Mouse (Mus musculus): ENCODE results near the gene Naxd. TPM values are rescaled to one million over a fixed set of nuclear protein-coding genes. Genes with fewer than 3 reads are reported as not detected.

Naxd gene
- total and polyA plus RNA-seq, 2 experiments from 2014 or later, result 66.3 to 71.6 TPM

GRCm38 (mm10) chr8:11477178-11477553 lies 20.1 kb upstream of the Naxd start:
- Histone ChIP-seq H3K4me2 (ENCODE audit: low read depth, low read length) (peak overlapping the region; percentile 94), H3K36me3 (replicated peaks; ENCODE audit: control insufficient read depth, insufficient read depth, low read length) (no peaks in the 10 kb centered on the region), H3K4me3 (ENCODE audit: low read depth, low read length) (peak overlapping the region; percentile 73), H3K27ac (ENCODE audit: low read depth) (peak overlapping the region; percentile 97), H3K9ac (replicated peaks; ENCODE audit: low read depth, low read length) (peak overlapping the region; percentile 70), H3K4me1 (ENCODE audit: control insufficient read depth, insufficient read depth) (peaks cover 38% of the 10 kb centered on the region), H3K27me3 (ENCODE audit: control insufficient read depth, insufficient read depth, low read length) (no peaks in the 10 kb centered on the region), H3K9me3 (replicated peaks; ENCODE audit: control insufficient read depth, low read length) (no peaks in the 10 kb centered on the region)
- DNase-seq (ENCODE audit: low spot score), result no peak
- ATAC-seq (ENCODE audit: insufficient read depth, low read depth), result no peak
- TF ChIP-seq CTCF (IDR thresholded peaks at IDR 0.05; ENCODE audit: low read depth) (no peak), EP300 (IDR thresholded peaks at IDR 0.05; ENCODE audit: low read depth) (no peak)
- 2% methylated on average over 9 of the region's 9 CpGs for WGBS

GRCm38 (mm10) chr8:11477811-11478761 lies 19.2 kb upstream of the Naxd start, which contains the start of gene Rab20:
Rab20 (minus strand) TSS chr8:11478710.
- under 1% methylated on average over 65 of the region's 69 CpGs for WGBS
- Histone ChIP-seq H3K4me2 (ENCODE audit: low read depth, low read length) (peak within 1 kb of the TSS; percentile 94), H3K36me3 (replicated peaks; ENCODE audit: control insufficient read depth, insufficient read depth, low read length) (no peaks in the 10 kb centered on the region), H3K9me3 (replicated peaks; ENCODE audit: control insufficient read depth, low read length) (no peaks in the 10 kb centered on the region), H3K9ac (replicated peaks; ENCODE audit: low read depth, low read length) (peak within 1 kb of the TSS; percentile 79), H3K27ac (ENCODE audit: low read depth) (peak within 1 kb of the TSS; percentile 97), H3K4me3 (ENCODE audit: low read depth, low read length) (peak within 1 kb of the TSS; percentile 73), H3K27me3 (ENCODE audit: control insufficient read depth, insufficient read depth, low read length) (no peaks in the 10 kb centered on the region), H3K4me1 (ENCODE audit: control insufficient read depth, insufficient read depth) (peaks cover 31% of the 10 kb centered on the region)
- TF ChIP-seq EP300 (IDR thresholded peaks at IDR 0.05; ENCODE audit: low read depth) (no peak), CTCF (IDR thresholded peaks at IDR 0.05; ENCODE audit: low read depth) (no peak)
- ATAC-seq (ENCODE audit: insufficient read depth, low read depth) (peak; percentile 72), DNase-seq (ENCODE audit: low spot score) (peak; percentile 88)

- Histone ChIP-seq H3K4me2 (ENCODE audit: low read depth, low read length) (peak overlapping the region; percentile 94), H3K9me3 (replicated peaks; ENCODE audit: control insufficient read depth, low read length) (no peaks in the 10 kb centered on the region), H3K27ac (ENCODE audit: low read depth) (peak overlapping the region; percentile 97), H3K4me1 (ENCODE audit: control insufficient read depth, insufficient read depth) (peaks cover 24% of the 10 kb centered on the region), H3K36me3 (replicated peaks; ENCODE audit: control insufficient read depth, insufficient read depth, low read length) (no peaks in the 10 kb centered on the region), H3K4me3 (ENCODE audit: low read depth, low read length) (peak overlapping the region; percentile 73), H3K27me3 (ENCODE audit: control insufficient read depth, insufficient read depth, low read length) (no peaks in the 10 kb centered on the region), H3K9ac (replicated peaks; ENCODE audit: low read depth, low read length) (peak overlapping the region; percentile 79)
- 5% methylated on average over 23 of the region's 23 CpGs for WGBS
- no peak for TF ChIP-seq EP300 (IDR thresholded peaks at IDR 0.05; ENCODE audit: low read depth)
- no peak for TF ChIP-seq CTCF (IDR thresholded peaks at IDR 0.05; ENCODE audit: low read depth)
- ATAC-seq (ENCODE audit: insufficient read depth, low read depth) (no peak), DNase-seq (ENCODE audit: low spot score) (no peak)
These were observed 18.3 kb upstream of the Naxd start for GRCm38 (mm10) chr8:11478807-11479527.

DNA sequence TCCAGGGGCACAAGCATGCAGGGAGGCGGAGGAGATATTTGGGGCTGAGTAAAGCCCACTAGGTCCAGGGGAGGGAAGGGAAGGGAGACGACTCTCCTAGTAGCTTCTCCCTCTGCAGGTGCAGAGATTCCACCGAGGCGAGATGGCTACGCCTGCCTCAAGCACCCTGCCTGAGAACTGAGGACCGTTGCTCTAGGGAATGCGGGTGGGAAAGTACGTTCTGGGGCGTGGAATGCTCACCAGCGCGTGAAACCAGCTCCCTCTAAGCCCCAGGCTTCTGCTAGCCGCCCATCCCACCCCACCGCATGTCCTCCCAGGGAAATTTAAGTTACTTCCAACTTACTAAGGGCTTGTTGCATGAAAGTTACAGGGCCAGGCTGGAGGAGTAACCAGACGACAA lies 17.7 kb upstream of the Naxd start:
- TF ChIP-seq CTCF (IDR thresholded peaks at IDR 0.05; ENCODE audit: low read depth), result no peak
- TF ChIP-seq EP300 (IDR thresholded peaks at IDR 0.05; ENCODE audit: low read depth), result no peak
- peak overlapping the region; percentile 97 for H3K27ac ChIP-seq (ENCODE audit: low read depth)
- H3K4me2 ChIP-seq (ENCODE audit: low read depth, low read length), result peak overlapping the region; percentile 94
- ATAC-seq (ENCODE audit: insufficient read depth, low read depth) (no peak), DNase-seq (ENCODE audit: low spot score) (no peak)
- H3K4me1 ChIP-seq (ENCODE audit: control insufficient read depth, insufficient read depth), result peaks cover 21% of the 10 kb centered on the region
- no peaks in the 10 kb centered on the region for H3K9me3 ChIP-seq (replicated peaks; ENCODE audit: control insufficient read depth, low read length)
- peak overlapping the region; percentile 73 for H3K4me3 ChIP-seq (ENCODE audit: low read depth, low read length)
- H3K9ac ChIP-seq (replicated peaks; ENCODE audit: low read depth, low read length), result peak overlapping the region; percentile 79; the same call in 1 of the 2 replicates
- H3K36me3 ChIP-seq (replicated peaks; ENCODE audit: control insufficient read depth, insufficient read depth, low read length), result no peaks in the 10 kb centered on the region
- no peaks in the 10 kb centered on the region for H3K27me3 ChIP-seq (ENCODE audit: control insufficient read depth, insufficient read depth, low read length)
- WGBS, result 22% methylated on average over 14 of the region's 14 CpGs

- Histone ChIP-seq H3K9me3 (replicated peaks; ENCODE audit: control insufficient read depth, low read length) (no peaks in the 10 kb centered on the region), H3K4me3 (ENCODE audit: low read depth, low read length) (no peak overlapping the region), H3K27me3 (ENCODE audit: control insufficient read depth, insufficient read depth, low read length) (no peaks in the 10 kb centered on the region), H3K4me1 (ENCODE audit: control insufficient read depth, insufficient read depth) (peaks cover 8% of the 10 kb centered on the region; the same call in 1 of the 2 replicates), H3K4me2 (ENCODE audit: low read depth, low read length) (no peak overlapping the region), H3K36me3 (replicated peaks; ENCODE audit: control insufficient read depth, insufficient read depth, low read length) (no peaks in the 10 kb centered on the region), H3K9ac (replicated peaks; ENCODE audit: low read depth, low read length) (no peak overlapping the region), H3K27ac (ENCODE audit: low read depth) (peak overlapping the region; percentile 87)
- TF ChIP-seq CTCF (IDR thresholded peaks at IDR 0.05; ENCODE audit: low read depth) (no peak), EP300 (IDR thresholded peaks at IDR 0.05; ENCODE audit: low read depth) (no peak)
- WGBS, result 76% methylated on average over 3 of the region's 3 CpGs
- no peak for DNase-seq (ENCODE audit: low spot score)
- ATAC-seq (ENCODE audit: insufficient read depth, low read depth), result no peak
These were observed 15.4 kb upstream of the Naxd start for GRCm38 (mm10) chr8:11481876-11482275.

All from heart, postnatal 0 days (tissue).